Mouse (Mus musculus) heart, embryonic 16.5 days (tissue): ENCODE measurements at regions not wholly inside any gene's neighbourhood (a gene's known extent, or its start where the extent isn't known, plus 50 kb on each side); places are given as distances from the start of the nearest gene placed in this dataset.
"Not testable (repeated sequence)": the region's sequence is repeated elsewhere in the genome, so short reads cannot be mapped to it uniquely, and the experiment has no call there.

ENCODE experiments used
- ATAC-seq: fragments of 200-750 bp; cut with Nextera tagmentation; replicated peaks from 2 replicates; pipeline ENCODE4 v1.8.0; 2017; ENCODE audit warnings: moderate number of reproducible peaks; ENCODE audit not compliant: insufficient read depth, low FRiP score; ENCODE audit errors: extremely low read depth
- H3K27ac ChIP-seq: fragments of 300-500 bp; sonication (generic); 2 replicates; pipeline ENCODE4 v1.5.1; 2014; ENCODE audit warnings: mild to moderate bottlenecking, low read length, control low read depth, moderate library complexity
- H3K27me3 ChIP-seq: fragments of 300-500 bp; sonication (generic); 2 replicates; pipeline ENCODE4 v1.6.1; 2014; ENCODE audit warnings: low read length, mixed read lengths; ENCODE audit not compliant: control insufficient read depth, insufficient read depth
- H3K36me3 ChIP-seq: fragments of 300-500 bp; sonication (generic); 2 replicates; pipeline ENCODE4 v1.6.1; 2014; ENCODE audit not compliant: control insufficient read depth, insufficient read depth
- H3K4me1 ChIP-seq: fragments of 300-500 bp; sonication (generic); 2 replicates; pipeline ENCODE4 v1.6.1; 2014; ENCODE audit warnings: low read length, mixed read lengths; ENCODE audit not compliant: control insufficient read depth, insufficient read depth
- H3K4me2 ChIP-seq: fragments of 300-500 bp; sonication (generic); 2 replicates; pipeline ENCODE4 v1.6.1; 2014; ENCODE audit warnings: low read depth, mild to moderate bottlenecking, control low read depth, low read length
- H3K4me3 ChIP-seq: fragments of 300-500 bp; sonication (generic); 2 replicates; pipeline ENCODE4 v1.5.1; 2014; ENCODE audit warnings: mild to moderate bottlenecking, control low read depth, low read length
- H3K9ac ChIP-seq: fragments of 300-500 bp; sonication (generic); 2 replicates; pipeline ENCODE4 v1.6.1; 2014; ENCODE audit warnings: low read length, control low read depth
- H3K9me3 ChIP-seq: fragments of 300-500 bp; sonication (generic); replicated peaks from 2 replicates; pipeline ENCODE4 v1.6.1; 2016; ENCODE audit warnings: low read length; ENCODE audit not compliant: control insufficient read depth
- WGBS: fragments of 180-500 bp; shearing (Covaris S2); extraction: QIAGEN DNeasy Blood & Tissue Kit; methylation state at CpG from one replicate; pipeline ENCODE4 v1.1.7; 2014; 5-methylcytosine and 5-hydroxymethylcytosine counted together

DNA sequence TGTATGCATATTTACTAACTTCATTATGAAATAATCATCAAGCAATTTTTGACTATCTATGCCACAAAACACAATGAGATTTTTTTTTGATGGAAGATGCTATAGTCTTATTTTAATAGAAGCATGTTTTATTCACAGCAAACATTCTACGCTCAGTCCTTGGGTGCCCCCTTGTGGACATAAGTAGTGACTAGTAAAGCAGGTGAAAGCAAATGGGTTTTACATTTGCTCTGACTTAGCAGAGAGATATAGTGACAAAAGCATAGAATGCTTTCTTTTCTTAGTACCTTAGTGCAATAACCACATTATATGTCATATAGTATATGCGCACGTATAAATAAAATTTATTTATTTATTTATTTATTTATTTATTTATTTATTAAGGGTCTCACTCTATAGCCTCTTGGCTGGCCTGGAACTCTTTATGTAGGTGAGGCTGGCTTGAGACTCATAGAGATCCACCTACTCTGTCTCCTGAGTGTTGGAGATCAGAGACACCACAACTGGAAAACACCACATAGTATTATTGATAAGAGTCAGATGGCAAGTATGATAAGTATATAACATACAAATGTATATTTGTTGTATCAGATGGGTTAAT is 136.5 kb upstream of the Arhgap42 start:
- 15% methylated on average over 3 of the region's 3 CpGs for WGBS
- H3K4me2 ChIP-seq = no peak overlapping the region
- ATAC-seq = no peak
- H3K27ac ChIP-seq = no peak overlapping the region
- no peaks in the 10 kb centered on the region for H3K9me3 ChIP-seq
- no peak overlapping the region for H3K9ac ChIP-seq
- H3K4me3 ChIP-seq = no peak overlapping the region
- no peaks in the 10 kb centered on the region; the same call in 1 of the 2 replicates for H3K27me3 ChIP-seq
- H3K4me1 ChIP-seq = no peaks in the 10 kb centered on the region
- no peaks in the 10 kb centered on the region for H3K36me3 ChIP-seq

- Histone ChIP-seq H3K4me1 (no peaks in the 10 kb centered on the region), H3K27me3 (no peaks in the 10 kb centered on the region; the same call in 1 of the 2 replicates), H3K9me3 (no peaks in the 10 kb centered on the region), H3K36me3 (no peaks in the 10 kb centered on the region), H3K9ac (no peak overlapping the region), H3K4me3 (no peak overlapping the region), H3K27ac (no peak overlapping the region), H3K4me2 (no peak overlapping the region)
- no peak; the same call in 1 of the 2 replicates for ATAC-seq
- WGBS = 32% methylated on average over 1 of the region's 1 CpGs
Measured at GRCm38 (mm10) chr9:9372594-9372993, 133.7 kb upstream of the Arhgap42 start.

- no peak overlapping the region for H3K4me3 ChIP-seq
- no peak overlapping the region for H3K4me2 ChIP-seq
- no peaks in the 10 kb centered on the region for H3K9me3 ChIP-seq
- H3K27ac ChIP-seq = no peak overlapping the region
- no peak for ATAC-seq
- no peaks in the 10 kb centered on the region for H3K4me1 ChIP-seq
- WGBS = 84% methylated on average over 1 of the region's 1 CpGs
- H3K27me3 ChIP-seq = no peaks in the 10 kb centered on the region
- H3K36me3 ChIP-seq = no peaks in the 10 kb centered on the region
- H3K9ac ChIP-seq = no peak overlapping the region
Measured at GRCm38 (mm10) chr9:9368731-9369130, 129.8 kb upstream of the Arhgap42 start.

- Histone ChIP-seq H3K9me3 (no peaks in the 10 kb centered on the region), H3K4me2 (no peak overlapping the region), H3K4me1 (no peaks in the 10 kb centered on the region), H3K36me3 (no peaks in the 10 kb centered on the region), H3K27me3 (no peaks in the 10 kb centered on the region), H3K27ac (no peak overlapping the region), H3K4me3 (no peak overlapping the region), H3K9ac (no peak overlapping the region)
- ATAC-seq = no peak
- 56% methylated on average over 1 of the region's 1 CpGs for WGBS
Measured at GRCm38 (mm10) chr9:9342456-9343185, 103.7 kb upstream of the Arhgap42 start.

- H3K27me3 ChIP-seq = no peaks in the 10 kb centered on the region
- H3K27ac ChIP-seq = no peak overlapping the region
- no peak overlapping the region for H3K9ac ChIP-seq
- ATAC-seq = no peak
- no peak overlapping the region for H3K4me2 ChIP-seq
- no peak overlapping the region for H3K4me3 ChIP-seq
- H3K9me3 ChIP-seq = no peaks in the 10 kb centered on the region
- WGBS = 69% methylated on average over 1 of the region's 1 CpGs
- H3K36me3 ChIP-seq = no peaks in the 10 kb centered on the region
- H3K4me1 ChIP-seq = no peaks in the 10 kb centered on the region
Measured at GRCm38 (mm10) chr9:9318624-9319023, 79.7 kb upstream of the Arhgap42 start.

DNA sequence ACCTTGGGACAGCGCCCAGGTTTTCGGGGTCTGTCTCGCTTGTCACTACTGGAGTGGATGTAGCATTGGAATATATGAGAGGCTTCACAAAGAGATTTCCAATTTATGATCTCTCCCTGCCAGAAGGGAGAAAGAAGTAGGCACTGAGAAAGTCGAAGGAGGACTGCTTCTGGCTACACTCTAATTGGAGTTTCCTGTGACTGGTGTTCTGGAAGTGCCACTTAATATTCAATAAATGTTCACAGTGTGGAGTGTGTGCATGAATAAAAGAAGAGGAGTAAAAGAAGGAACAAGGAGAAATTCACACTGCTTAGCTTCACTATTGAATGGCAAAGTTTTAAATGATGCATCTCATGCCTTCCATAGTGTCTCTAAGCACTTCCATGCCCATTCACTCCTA is 77.1 kb upstream of the Arhgap42 start:
- H3K27me3 ChIP-seq = no peaks in the 10 kb centered on the region
- WGBS = 83% methylated on average over 4 of the region's 4 CpGs
- no peaks in the 10 kb centered on the region for H3K36me3 ChIP-seq
- no peak overlapping the region for H3K9ac ChIP-seq
- no peaks in the 10 kb centered on the region for H3K4me1 ChIP-seq
- H3K4me2 ChIP-seq = no peak overlapping the region
- H3K4me3 ChIP-seq = no peak overlapping the region
- no peak overlapping the region for H3K27ac ChIP-seq
- no peaks in the 10 kb centered on the region for H3K9me3 ChIP-seq
- no peak for ATAC-seq

GRCm38 (mm10) chr9:9312274-9312673 is 73.4 kb upstream of the Arhgap42 start:
- no peaks in the 10 kb centered on the region for H3K4me1 ChIP-seq
- H3K9me3 ChIP-seq = no peaks in the 10 kb centered on the region
- no peak overlapping the region for H3K27ac ChIP-seq
- no peaks in the 10 kb centered on the region for H3K36me3 ChIP-seq
- H3K27me3 ChIP-seq = no peaks in the 10 kb centered on the region
- H3K4me2 ChIP-seq = no peak overlapping the region
- H3K9ac ChIP-seq = no peak overlapping the region
- no peak overlapping the region for H3K4me3 ChIP-seq
- ATAC-seq = no peak

DNA sequence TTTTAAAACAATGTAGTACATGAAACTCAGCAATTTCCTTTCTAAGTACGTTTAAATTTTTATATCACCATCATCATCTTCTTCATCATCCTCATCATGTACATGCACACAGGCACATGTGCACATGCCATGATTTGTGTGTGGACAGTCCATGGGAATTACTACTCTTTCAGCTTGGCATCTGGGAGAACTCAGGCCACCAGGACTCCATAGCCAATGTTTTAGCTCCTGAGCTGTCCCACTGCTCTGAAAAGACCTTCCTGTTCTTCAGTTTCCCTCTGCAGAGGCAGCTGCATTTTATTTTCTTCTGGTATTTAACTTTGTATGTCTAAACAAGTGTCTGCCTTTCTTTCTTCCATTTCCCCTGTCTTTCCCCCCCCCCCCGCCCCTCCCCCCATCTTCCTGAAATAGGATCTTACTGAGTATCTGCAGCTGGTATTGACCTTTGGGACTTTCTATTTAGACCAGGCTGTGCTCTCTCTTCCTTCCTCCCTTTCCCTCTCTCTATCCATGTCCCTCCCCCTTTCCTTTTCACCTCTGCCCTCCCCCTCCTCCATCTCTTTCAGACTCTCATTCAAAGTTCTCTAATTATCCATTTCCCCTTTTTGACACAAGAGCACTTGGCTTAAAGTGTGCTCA is 72.8 kb upstream of the Arhgap42 start:
- no peak for ATAC-seq

DNA sequence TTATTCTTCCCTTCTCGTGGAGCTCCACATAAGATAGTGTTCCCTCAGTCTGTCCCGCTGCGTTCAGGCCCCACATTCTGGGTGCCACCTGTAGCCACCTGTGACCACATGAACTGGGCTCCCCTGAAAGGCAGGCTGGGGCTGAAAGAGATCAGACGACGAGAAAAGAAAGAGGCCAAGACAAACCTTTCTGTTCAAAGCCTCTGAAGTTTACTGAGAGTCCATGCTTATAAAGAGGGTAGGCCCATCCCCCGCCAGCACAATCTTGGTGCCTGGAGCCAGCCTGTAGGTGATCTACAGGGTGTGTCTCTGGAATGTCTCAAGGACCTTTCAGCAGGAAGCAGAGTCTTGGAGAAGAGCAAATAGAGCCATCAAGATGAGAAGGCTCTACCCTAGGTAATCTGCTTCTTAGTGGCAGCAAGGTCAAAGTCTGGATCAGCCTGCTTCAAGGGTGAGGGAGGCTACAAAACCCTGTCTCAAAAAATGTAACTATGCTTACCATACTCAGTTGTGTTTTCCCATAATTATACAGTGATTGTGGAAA is 72.2 kb upstream of the Arhgap42 start:
- H3K9me3 ChIP-seq, H3K9ac ChIP-seq, ATAC-seq, H3K27ac ChIP-seq, H3K4me1 ChIP-seq, H3K4me2 ChIP-seq, H3K36me3 ChIP-seq, H3K27me3 ChIP-seq, H3K4me3 ChIP-seq: not testable (repeated sequence)
- 71% methylated on average over 6 of the region's 6 CpGs for WGBS

More for the DNA sequence above, 72.8 kb upstream of the Arhgap42 start:
- Histone ChIP-seq H3K9ac (no peak overlapping the region), H3K4me3 (no peak overlapping the region), H3K4me2 (no peak overlapping the region), H3K36me3 (no peaks in the 10 kb centered on the region), H3K4me1 (no peaks in the 10 kb centered on the region), H3K27me3 (no peaks in the 10 kb centered on the region), H3K27ac (no peak overlapping the region), H3K9me3 (no peaks in the 10 kb centered on the region)
- 79% methylated on average over 1 of the region's 2 CpGs for WGBS
